Mouse (Mus musculus) CD4-positive, CD25-positive, alpha-beta regulatory T cell, adult 9 weeks (primary cell): Measurements from ENCODE around the gene Srek1. TPM values are rescaled to one million over a fixed set of nuclear protein-coding genes. Genes with fewer than 3 reads are reported as not detected.

Experiments
- polyA plus RNA-seq: library from polyadenylated mRNA; unstranded; fragments of 100-300 nt; shearing (Covaris generic); gene quantifications from one replicate; pipeline ENCODE4 v1.2.1, GENCODE M21; 2017

The Srek1 gene
- 68.7 TPM for polyA plus RNA-seq

GRCm38 (mm10) chr13:103774119-103774757, at the start of gene Srek1:
Srek1 (minus strand) TSS chr13:103774608.

Other genes with a start within 250 kb of the Srek1 start
- gene Erbin, start 145.9 kb upstream of the Srek1 start, polyA plus RNA-seq, result 47.8 TPM